ENCODE assay signal across 8 mouse cellular contexts in the genomic region with DNA sequence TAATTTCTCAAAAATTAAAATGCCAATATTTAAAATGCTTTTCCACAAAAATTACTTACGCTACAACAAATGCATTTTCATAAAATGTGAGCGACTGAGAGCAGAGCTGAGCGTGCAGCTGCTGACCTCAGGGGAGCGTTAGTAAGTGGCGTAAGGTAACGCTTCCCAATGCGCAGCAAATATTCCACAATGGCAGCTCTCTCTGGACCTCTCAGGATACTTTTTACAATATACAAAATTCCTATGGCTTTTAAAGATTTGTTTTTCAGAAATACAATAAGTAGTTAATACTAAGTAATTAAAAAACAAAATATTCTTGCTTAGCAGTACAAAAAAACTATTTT.
A peak's percentile ranks its signal among the peaks of the same experiment; 100 is the strongest.
DNase-seq lines count a peak whose midpoint lies in the region; ATAC-seq and TF ChIP-seq lines count a peak whose summit lies in the region.

No protein-coding gene starts in this region.

- no peak for TF ChIP-seq CTCF in heart, postnatal 0 days (IDR thresholded peaks at IDR 0.05; ENCODE audit: low read depth)

- H3K9ac ChIP-seq in heart, postnatal 0 days (replicated peaks; ENCODE audit: low read depth, low read length), result no peak overlapping the region
- peak overlapping the region; percentile 68 for H3K9ac ChIP-seq in hindbrain, embryonic 12.5 days
- H3K9ac ChIP-seq in midbrain, embryonic 16.5 days (ENCODE audit: low read depth, low read length), result 0 out of 2 replicates have a peak overlapping the region, but pooled peaks have one; percentile 18

- no peak for TF ChIP-seq EP300 in heart, postnatal 0 days (IDR thresholded peaks at IDR 0.05; ENCODE audit: low read depth)

- H3K4me2 ChIP-seq in heart, postnatal 0 days (ENCODE audit: low read depth, low read length), result 0 out of 2 replicates have a peak overlapping the region, but pooled peaks have one; percentile 26
- H3K4me2 ChIP-seq in hindbrain, embryonic 12.5 days (replicated peaks), result peak overlapping the region; percentile 53
- peak overlapping the region; percentile 49 for H3K4me2 ChIP-seq in midbrain, embryonic 16.5 days (ENCODE audit: low read length)

- WGBS in heart, postnatal 0 days, result 88% methylated on average over 7 of the region's 7 CpGs
- WGBS in hindbrain, embryonic 12.5 days, result 23% methylated on average over 7 of the region's 7 CpGs
- 12% methylated on average over 7 of the region's 7 CpGs for WGBS in midbrain, embryonic 16.5 days

- H3K9me3 ChIP-seq in heart, postnatal 0 days (replicated peaks; ENCODE audit: control insufficient read depth, low read length), result no peaks in the 10 kb centered on the region
- no peaks in the 10 kb centered on the region for H3K9me3 ChIP-seq in hindbrain, embryonic 12.5 days (replicated peaks)
- no peaks in the 10 kb centered on the region for H3K9me3 ChIP-seq in midbrain, embryonic 16.5 days (replicated peaks; ENCODE audit: control insufficient read depth, low read length, poor library complexity, severe bottlenecking)

- 0 out of 2 replicates have a peak, but pooled peaks cover 6% of the 10 kb centered on the region for H3K4me1 ChIP-seq in heart, postnatal 0 days (ENCODE audit: control insufficient read depth, insufficient read depth)
- peaks cover 36% of the 10 kb centered on the region for H3K4me1 ChIP-seq in hindbrain, embryonic 12.5 days
- H3K4me1 ChIP-seq in midbrain, embryonic 16.5 days (ENCODE audit: control insufficient read depth, insufficient read depth, low read length), result peaks cover 15% of the 10 kb centered on the region

- 0 out of 2 replicates have a peak overlapping the region, but pooled peaks have one; percentile 25 for H3K27ac ChIP-seq in heart, postnatal 0 days (ENCODE audit: low read depth)
- peak overlapping the region; percentile 82 for H3K27ac ChIP-seq in hindbrain, embryonic 12.5 days
- no peak overlapping the region for H3K27ac ChIP-seq in midbrain, embryonic 16.5 days (ENCODE audit: low read length)

- no peaks in the 10 kb centered on the region for H3K27me3 ChIP-seq in heart, postnatal 0 days (ENCODE audit: control insufficient read depth, insufficient read depth, low read length)
- H3K27me3 ChIP-seq in hindbrain, embryonic 12.5 days, result no peaks in the 10 kb centered on the region
- no peaks in the 10 kb centered on the region for H3K27me3 ChIP-seq in midbrain, embryonic 16.5 days (ENCODE audit: control insufficient read depth, insufficient read depth, low read depth, low read length)

- ATAC-seq in heart, postnatal 0 days (ENCODE audit: insufficient read depth, low read depth), result no peak
- no peak for ATAC-seq in hindbrain, embryonic 12.5 days (ENCODE audit: low FRiP score)
- no peak for ATAC-seq in midbrain, embryonic 16.5 days

- no peak for DNase-seq in heart, postnatal 0 days (ENCODE audit: low spot score)
- no peak for DNase-seq in heart, adult 18-20 months
- DNase-seq in embryo, embryonic 9.5 days (ENCODE audit: extremely low spot score), result peak; percentile 20
- no peak for DNase-seq in spleen, postnatal 36 days (ENCODE audit: low spot score in 2 of 2)
- DNase-seq in yolk sac, embryonic 10.5 days (ENCODE audit: low spot score), result no peak
- no peak for DNase-seq in gastrocnemius, postnatal 4 days (ENCODE audit: low spot score in 2 of 2)

- peak overlapping the region; percentile 11; the same call in 1 of the 2 replicates for H3K4me3 ChIP-seq in heart, postnatal 0 days (ENCODE audit: low read depth, low read length)
- peak overlapping the region; percentile 42 for H3K4me3 ChIP-seq in hindbrain, embryonic 12.5 days
- H3K4me3 ChIP-seq in midbrain, embryonic 16.5 days (ENCODE audit: low read depth, low read length), result peak overlapping the region; percentile 32

- H3K36me3 ChIP-seq in heart, postnatal 0 days (replicated peaks; ENCODE audit: control insufficient read depth, insufficient read depth, low read length), result no peaks in the 10 kb centered on the region
- no peaks in the 10 kb centered on the region for H3K36me3 ChIP-seq in hindbrain, embryonic 12.5 days
- no peaks in the 10 kb centered on the region for H3K36me3 ChIP-seq in midbrain, embryonic 16.5 days (ENCODE audit: control insufficient read depth, insufficient read depth, low read length)
